Mouse (Mus musculus) limb, embryonic 10.5 days (tissue): ENCODE measurements around the gene Neurod2. TPM values are rescaled to one million over a fixed set of nuclear protein-coding genes. Genes with fewer than 3 reads are reported as not detected.

Source experiments
- DNase-seq: peaks from one replicate; pipeline ENCODE4 v3.0.0-alpha.2; 2017; ENCODE audit warnings: low spot score
- H3K27ac ChIP-seq: fragments of 300-500 bp; sonication (generic); 2 replicates; pipeline ENCODE4 v1.5.1; 2016; ENCODE audit warnings: mild to moderate bottlenecking
- H3K27me3 ChIP-seq: fragments of 300-500 bp; sonication (generic); 2 replicates; pipeline ENCODE4 v1.6.1; 2016; ENCODE audit warnings: low read depth, mild to moderate bottlenecking; ENCODE audit not compliant: poor library complexity, severe bottlenecking
- H3K36me3 ChIP-seq: fragments of 300-500 bp; sonication (generic); 2 replicates; pipeline ENCODE4 v1.6.1; 2016; ENCODE audit warnings: mild to moderate bottlenecking, moderate library complexity
- H3K4me1 ChIP-seq: fragments of 300-500 bp; sonication (generic); 2 replicates; pipeline ENCODE4 v1.6.1; 2016
- H3K4me3 ChIP-seq: fragments of 300-500 bp; sonication (generic); 2 replicates; pipeline ENCODE4 v1.5.1; 2016; ENCODE audit warnings: mild to moderate bottlenecking, moderate library complexity
- H3K9me3 ChIP-seq: fragments of 300-500 bp; sonication (generic); replicated peaks from 2 replicates; pipeline ENCODE4 v1.6.1; 2016; ENCODE audit warnings: mild to moderate bottlenecking
- WGBS: fragments of 180-500 bp; shearing (Covaris S2); methylation state at CpG from one replicate; pipeline ENCODE4 v1.1.7; 2016; 5-methylcytosine and 5-hydroxymethylcytosine counted together
- polyA plus RNA-seq: library from polyadenylated mRNA; unstranded; fragments of >200 nt; fragmentation: Nextera tagmentation; extraction: Ambion mirVana; gene quantifications from 2 replicates; pipeline ENCODE4 v1.2.1, GENCODE M21; 2016

The Neurod2 gene
- polyA plus RNA-seq, 1 experiment from 2014 or later = not detected

DNA sequence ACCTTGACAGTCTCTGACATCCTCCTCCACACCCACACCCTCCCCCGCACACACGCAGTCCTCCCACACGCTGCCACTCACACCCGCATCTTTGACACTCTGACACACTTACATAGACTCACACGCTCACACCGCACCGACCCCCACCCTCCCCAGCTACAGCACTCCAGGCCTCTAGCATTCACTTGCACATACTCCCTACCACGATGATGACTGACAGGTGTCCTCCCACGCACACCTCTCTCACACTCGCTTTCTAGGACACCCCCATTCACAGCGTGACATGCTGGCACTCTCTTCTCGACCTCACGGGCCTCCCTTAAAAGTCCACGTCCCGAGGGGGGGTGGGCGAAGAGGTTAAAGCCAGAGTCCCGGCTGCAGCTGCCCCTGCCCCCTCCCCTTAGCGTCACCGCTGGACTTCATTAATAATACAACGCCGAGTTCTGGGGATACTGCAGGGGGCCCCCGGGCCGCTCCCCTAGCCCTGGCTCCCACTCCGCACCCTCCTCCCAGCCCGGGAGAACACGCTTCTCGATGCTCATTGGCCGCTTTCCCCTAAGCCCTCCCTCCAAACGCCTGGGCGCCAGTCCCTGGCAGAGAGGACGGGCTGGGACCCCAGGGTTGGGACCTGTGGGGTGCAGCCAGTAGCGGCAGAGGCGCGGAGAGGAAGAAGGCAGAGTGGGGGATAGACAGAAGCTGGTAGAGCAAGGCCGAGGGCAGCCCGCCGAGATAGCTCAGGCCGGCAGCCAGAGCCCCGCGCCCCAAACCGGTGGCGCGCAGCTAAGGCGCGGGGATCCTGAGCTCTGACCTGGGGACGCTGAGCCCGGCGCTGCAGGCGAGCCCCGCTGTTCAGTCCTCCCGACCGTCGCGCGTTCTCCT is 18.9 kb upstream of the Neurod2 start, which contains the start of gene Ppp1r1b:
TSS of gene Ppp1r1b (plus strand) at position 322 of the 879 bp plus-strand sequence.
- Histone ChIP-seq H3K27ac (0 out of 2 replicates have a peak within 1 kb of the TSS, but pooled peaks have one; percentile 3), H3K9me3 (no peaks in the 10 kb centered on the region), H3K27me3 (peaks cover 99% of the 10 kb centered on the region), H3K4me1 (peaks cover 17% of the 10 kb centered on the region), H3K36me3 (no peaks in the 10 kb centered on the region), H3K4me3 (peak within 1 kb of the TSS; percentile 52)
- DNase-seq = peak; percentile 58
- WGBS = 1% methylated on average over 55 of the region's 55 CpGs

DNA sequence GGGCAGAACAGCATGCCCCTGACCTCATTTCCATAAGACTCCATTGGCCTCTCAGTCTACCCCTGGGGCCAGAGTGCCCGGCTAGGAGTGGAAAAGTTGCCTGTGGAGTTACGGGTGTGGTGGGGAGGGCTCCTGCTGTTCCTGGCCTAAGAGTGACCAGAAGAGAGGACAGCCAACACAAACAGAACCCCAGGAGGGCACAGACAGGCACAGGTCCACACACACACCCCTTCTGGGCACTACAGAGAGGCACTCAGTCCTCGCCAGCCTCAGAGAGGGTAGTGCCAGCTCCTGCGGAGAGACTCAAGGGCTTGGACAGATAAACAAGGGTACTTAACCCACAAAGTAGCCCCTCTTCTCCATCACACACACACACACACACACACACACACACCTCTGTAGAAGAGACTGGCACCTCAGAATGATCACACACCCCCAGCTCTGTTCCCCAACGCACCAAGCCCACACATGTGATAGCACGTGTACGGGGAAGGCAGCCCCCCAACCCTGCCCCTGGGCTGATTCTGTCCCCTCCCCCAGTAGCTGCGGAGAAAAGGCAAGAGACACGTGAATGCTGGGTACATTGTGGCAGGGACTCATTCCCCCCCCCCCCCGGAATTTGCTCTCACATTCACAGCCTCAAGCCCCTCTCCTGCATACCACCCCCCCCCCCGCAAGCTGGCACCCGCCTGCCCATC is 18.1 kb upstream of the Neurod2 start:
- H3K4me3 ChIP-seq = peak overlapping the region; percentile 52
- H3K36me3 ChIP-seq = no peaks in the 10 kb centered on the region
- H3K4me1 ChIP-seq = peaks cover 20% of the 10 kb centered on the region
- WGBS = 2% methylated on average over 11 of the region's 12 CpGs
- no peak for DNase-seq
- peaks cover 98% of the 10 kb centered on the region for H3K27me3 ChIP-seq
- H3K9me3 ChIP-seq = no peaks in the 10 kb centered on the region
- no peak overlapping the region for H3K27ac ChIP-seq

DNA sequence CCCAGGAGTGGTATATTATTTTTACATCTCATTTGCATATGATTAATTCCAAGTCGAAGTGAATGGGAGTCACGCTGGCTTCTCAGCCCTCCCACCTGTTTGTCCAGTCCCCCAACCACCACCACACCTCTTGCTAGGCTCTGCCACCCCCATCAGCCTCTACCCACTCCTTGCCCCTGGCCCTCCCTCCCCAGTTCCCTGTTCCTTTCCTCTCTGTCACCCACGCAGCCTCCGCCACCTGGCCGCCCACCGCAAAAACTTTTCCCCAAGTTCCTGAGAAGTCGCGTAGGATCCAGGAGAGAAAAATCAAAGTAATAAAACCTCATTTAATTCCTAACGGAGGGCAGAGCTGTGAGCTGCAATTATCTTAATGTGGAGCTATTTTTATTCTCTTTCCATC is 16.7 kb upstream of the Neurod2 start:
- WGBS = 11% methylated on average over 9 of the region's 9 CpGs
- no peaks in the 10 kb centered on the region for H3K36me3 ChIP-seq
- peaks cover 27% of the 10 kb centered on the region for H3K4me1 ChIP-seq
- DNase-seq = no peak
- peaks cover 98% of the 10 kb centered on the region for H3K27me3 ChIP-seq
- H3K27ac ChIP-seq = no peak overlapping the region
- no peak overlapping the region for H3K4me3 ChIP-seq
- no peaks in the 10 kb centered on the region for H3K9me3 ChIP-seq

DNA sequence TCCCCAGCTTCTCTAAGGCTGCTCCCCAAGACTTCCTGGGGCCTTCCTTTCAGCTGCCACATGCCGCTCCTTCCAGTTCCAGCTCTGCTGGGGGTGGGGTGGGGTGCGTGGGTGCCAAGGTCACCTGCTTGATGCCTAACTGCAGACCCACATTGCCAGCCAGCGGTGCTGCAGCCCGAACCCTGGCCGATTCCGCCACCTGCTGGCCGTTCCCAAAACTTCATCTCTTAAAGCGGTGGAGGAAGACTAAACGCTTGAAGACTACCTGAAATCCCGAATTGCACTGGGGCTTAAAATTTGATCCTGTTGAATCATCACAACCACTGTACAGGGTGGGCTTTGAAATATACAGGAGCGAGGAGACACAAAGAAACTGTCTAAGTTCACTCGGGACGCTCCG is 15.8 kb upstream of the Neurod2 start:
- DNase-seq = peak; percentile 89
- Histone ChIP-seq H3K9me3 (no peaks in the 10 kb centered on the region), H3K4me3 (0 out of 2 replicates have a peak overlapping the region, but pooled peaks have one; percentile 18), H3K4me1 (peaks cover 27% of the 10 kb centered on the region), H3K36me3 (no peaks in the 10 kb centered on the region), H3K27ac (no peak overlapping the region), H3K27me3 (peaks cover 97% of the 10 kb centered on the region)
- WGBS = 2% methylated on average over 14 of the region's 14 CpGs

DNA sequence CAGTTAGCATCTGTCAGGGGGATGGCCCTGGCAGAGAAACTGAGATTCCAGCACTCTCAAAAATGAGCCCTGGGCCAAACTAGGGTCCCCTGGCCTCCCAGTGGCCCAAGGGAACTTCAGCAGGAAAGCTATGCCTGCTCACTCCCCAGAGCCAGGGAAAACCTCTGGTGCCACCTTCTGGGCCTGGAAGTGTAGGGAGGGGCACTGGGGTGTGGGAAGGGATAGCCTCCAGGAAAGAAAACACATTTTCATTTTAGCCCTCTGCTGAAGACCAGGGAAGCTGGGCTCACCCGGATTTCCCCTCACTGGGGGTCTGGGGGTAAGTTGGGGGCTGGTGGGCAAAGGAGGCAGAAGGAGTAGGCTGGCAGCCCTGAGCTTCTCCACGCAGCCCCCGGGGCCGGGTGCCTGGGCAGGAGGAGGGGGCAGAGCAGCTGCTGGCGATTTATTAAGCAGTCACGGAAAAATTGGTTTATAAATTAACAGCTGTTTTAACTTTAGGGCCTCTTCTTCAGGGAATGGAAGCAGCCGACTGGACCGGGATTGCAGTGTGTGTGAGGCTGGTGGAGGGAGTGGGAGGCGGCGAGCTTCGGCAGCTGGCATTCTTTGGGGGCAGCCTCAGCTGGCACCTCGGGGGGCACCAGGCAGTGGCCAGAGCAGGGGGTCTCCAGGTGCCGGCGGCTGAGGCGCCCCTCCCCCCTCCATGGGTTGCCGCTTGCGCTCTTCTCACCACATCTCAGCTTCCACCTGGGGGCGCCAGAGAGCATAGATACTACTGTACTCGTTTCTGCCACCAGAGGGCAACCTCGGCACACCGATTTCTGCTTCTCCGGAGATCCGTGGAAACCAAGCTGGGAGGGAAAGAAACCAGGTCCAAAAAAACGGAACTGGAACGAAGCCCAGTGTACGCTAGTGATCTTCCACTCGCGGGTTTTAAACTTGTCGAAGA is 12.8 kb upstream of the Neurod2 start:
- peak overlapping the region; percentile 31 for H3K4me3 ChIP-seq
- H3K9me3 ChIP-seq = no peaks in the 10 kb centered on the region
- peak; percentile 98 for DNase-seq
- 4% methylated on average over 29 of the region's 29 CpGs for WGBS
- H3K27me3 ChIP-seq = peaks cover 97% of the 10 kb centered on the region
- H3K27ac ChIP-seq = no peak overlapping the region
- peaks cover 29% of the 10 kb centered on the region for H3K4me1 ChIP-seq
- H3K36me3 ChIP-seq = no peaks in the 10 kb centered on the region

DNA sequence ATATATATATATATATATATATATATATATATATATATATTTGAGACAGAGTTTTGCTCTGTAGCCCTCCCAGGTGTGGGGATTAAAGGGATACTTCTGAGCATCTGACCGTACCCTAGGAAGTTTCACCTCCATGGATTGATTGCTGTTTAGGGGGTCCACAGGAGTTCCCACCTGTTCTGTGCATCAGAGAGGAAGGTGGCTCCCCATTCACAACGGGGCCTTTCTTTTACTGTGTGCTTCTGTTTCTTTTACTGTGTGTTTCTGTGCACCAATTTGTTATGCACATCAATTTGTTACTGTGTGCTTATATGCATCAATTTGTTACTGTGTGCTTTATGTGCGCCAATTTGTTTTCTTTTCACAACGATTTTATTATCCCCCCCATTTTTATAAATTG is 11.7 kb upstream of the Neurod2 start:
- 62% methylated on average over 4 of the region's 4 CpGs for WGBS
- Histone ChIP-seq H3K9me3 (no peaks in the 10 kb centered on the region), H3K4me3 (no peak overlapping the region), H3K4me1 (peaks cover 29% of the 10 kb centered on the region), H3K27me3 (peaks cover 97% of the 10 kb centered on the region), H3K36me3 (no peaks in the 10 kb centered on the region), H3K27ac (no peak overlapping the region)
- DNase-seq = no peak

DNA sequence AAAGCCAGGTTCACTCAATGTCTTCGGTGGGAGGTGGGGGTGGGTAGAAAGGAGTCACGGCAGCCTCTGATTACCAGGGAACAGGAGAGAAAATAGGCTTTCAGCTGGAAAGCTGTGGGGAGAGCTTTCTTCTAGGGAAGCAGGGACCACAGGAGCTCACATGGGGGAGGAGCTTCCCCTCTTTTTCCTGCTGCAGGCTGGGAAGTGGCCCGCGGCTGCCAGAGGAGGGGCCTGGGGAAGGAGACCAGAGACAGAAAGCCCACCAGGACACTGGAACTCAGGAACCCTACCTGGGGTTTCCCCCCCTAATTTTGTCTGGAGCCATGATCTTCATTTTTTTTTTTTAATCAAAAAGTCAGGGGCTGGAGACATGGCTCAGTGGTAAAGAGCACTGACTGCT is 11.1 kb upstream of the Neurod2 start:
- Histone ChIP-seq H3K36me3 (no peaks in the 10 kb centered on the region), H3K9me3 (no peaks in the 10 kb centered on the region), H3K4me1 (peaks cover 29% of the 10 kb centered on the region), H3K27ac (no peak overlapping the region), H3K4me3 (no peak overlapping the region), H3K27me3 (peaks cover 97% of the 10 kb centered on the region)
- DNase-seq = no peak
- WGBS = 11% methylated on average over 4 of the region's 4 CpGs

DNA sequence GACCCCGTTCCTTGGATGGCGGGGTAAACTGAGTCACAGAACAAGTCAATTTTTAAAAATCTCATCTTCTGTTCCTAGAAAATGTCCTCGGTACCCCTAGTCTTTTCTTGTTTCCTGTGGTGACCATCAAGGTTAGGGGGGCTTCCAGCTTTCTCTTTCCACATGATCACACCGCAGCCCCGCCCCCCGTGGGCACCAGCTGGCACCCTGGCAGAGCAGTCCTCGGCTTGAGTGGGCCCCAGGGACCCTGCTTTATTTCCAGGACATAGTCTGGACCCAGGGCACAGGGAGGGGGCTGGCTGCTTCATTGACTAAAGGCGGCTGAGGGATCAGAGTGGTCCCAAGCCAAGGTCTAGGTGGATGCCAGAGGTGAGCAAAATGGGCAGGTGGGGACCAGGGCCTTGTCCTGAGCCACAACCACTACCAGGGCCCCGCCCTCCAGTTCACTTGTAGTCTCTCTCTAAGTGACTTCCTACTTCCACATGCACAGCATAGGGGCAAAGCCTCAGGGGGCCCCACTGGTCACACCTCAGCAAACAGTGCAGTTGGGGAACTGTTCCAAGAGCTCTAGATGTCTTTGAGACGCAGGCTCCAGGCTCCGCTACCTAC is 10.3 kb upstream of the Neurod2 start:
- Histone ChIP-seq H3K4me3 (no peak overlapping the region), H3K9me3 (no peaks in the 10 kb centered on the region), H3K27me3 (peaks cover 97% of the 10 kb centered on the region), H3K36me3 (no peaks in the 10 kb centered on the region), H3K27ac (no peak overlapping the region), H3K4me1 (peaks cover 29% of the 10 kb centered on the region)
- WGBS = 4% methylated on average over 11 of the region's 11 CpGs
- no peak for DNase-seq

DNA sequence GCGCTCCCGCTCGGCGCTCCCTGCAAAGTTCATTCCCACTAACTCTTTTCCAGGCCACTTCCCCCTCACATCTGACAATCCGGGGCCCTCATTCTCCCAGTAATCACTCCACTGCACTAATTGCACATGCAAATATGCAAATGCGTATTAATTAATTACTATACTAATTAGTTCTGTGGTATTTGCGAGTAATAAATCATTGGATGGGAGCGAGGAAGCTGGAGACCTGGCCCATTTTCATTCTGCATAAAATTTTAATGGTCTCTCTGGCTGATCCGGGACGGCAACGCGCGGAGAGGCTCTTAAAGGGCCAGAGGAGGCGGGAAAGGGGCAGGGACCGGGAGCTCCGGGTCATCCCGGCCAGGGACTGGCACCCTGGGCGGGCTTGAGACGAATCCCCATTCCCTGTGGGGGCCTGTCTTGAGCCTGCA is 9.6 kb upstream of the Neurod2 start:
- H3K9me3 ChIP-seq = no peaks in the 10 kb centered on the region
- no peak overlapping the region for H3K27ac ChIP-seq
- DNase-seq = no peak
- WGBS = under 1% methylated on average over 19 of the region's 19 CpGs
- peaks cover 98% of the 10 kb centered on the region for H3K27me3 ChIP-seq
- peaks cover 35% of the 10 kb centered on the region for H3K4me1 ChIP-seq
- no peaks in the 10 kb centered on the region for H3K36me3 ChIP-seq
- H3K4me3 ChIP-seq = peak overlapping the region; percentile 55

DNA sequence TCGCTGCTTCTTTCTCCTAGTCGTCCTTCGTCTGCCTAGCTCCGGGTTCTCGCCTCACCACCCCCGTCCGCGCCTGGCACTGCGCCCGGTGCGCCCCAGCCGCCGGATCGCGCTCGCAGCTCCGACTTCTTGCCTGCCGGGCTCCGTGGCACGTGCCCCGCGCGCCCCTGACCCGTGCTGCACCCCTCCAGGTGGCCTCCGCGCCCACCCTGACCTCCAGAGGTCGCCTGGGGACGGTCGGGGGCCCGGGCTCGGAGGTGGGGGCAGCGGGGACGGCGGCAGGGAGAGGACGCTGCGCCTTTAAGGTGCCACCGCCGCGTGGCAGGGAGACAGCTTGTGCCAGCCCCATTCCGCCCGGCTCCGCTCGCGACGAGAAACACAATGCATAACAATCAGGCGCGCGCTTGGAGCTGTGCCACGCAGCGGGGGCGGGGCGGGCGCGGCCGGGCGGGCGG is 9.1 kb upstream of the Neurod2 start:
- Histone ChIP-seq H3K9me3 (no peaks in the 10 kb centered on the region), H3K36me3 (no peaks in the 10 kb centered on the region), H3K27me3 (peaks cover 98% of the 10 kb centered on the region), H3K27ac (no peak overlapping the region), H3K4me1 (peaks cover 39% of the 10 kb centered on the region), H3K4me3 (peak overlapping the region; percentile 55)
- 2% methylated on average over 52 of the region's 57 CpGs for WGBS
- no peak for DNase-seq

DNA sequence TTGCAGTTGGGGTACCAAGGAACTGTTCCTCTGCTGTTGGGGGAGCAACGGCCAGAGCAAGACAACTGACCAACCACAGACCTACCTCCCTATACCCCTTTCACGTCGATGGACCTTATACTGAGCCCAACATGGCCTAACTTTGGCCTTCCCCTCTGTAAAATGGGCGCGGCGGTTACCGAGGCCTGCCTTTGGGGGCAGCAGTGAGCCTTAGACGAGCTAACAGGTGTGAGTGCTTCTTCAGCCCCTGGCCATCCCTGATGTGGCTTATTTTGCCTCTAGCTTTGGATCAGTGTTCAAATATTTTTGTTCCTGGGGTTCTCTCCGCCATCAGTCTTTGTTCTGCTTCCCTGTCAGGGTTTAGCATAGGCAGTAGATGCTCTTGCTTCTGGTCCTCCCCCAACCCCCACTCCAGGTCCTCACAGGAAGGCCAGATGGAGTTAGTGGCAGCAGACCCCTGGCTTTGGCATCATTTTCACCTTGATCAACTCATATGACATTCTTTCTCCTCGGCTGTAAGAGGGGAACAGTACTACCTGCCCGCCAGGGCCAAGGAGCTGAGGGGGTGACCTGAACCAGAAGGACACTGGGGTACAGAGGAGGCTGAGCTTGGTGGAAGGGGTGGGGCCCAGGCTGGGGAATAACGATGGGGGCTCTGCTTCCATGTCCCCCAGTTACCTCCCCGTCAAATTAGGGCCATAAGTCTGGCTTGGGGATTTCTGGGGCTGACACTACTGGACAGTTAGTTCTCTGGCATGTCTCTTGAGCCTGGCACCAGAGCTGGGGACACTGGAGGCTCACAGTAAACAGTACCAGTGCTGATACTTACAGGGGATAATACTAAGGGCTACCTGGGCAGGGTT is 7.0 kb upstream of the Neurod2 start:
- no peaks in the 10 kb centered on the region for H3K9me3 ChIP-seq
- peaks cover 99% of the 10 kb centered on the region for H3K27me3 ChIP-seq
- H3K4me1 ChIP-seq = peaks cover 28% of the 10 kb centered on the region
- no peak for DNase-seq
- no peak overlapping the region for H3K27ac ChIP-seq
- 20% methylated on average over 13 of the region's 13 CpGs for WGBS
- H3K4me3 ChIP-seq = no peak overlapping the region
- no peaks in the 10 kb centered on the region for H3K36me3 ChIP-seq
